Mouse (Mus musculus): ENCODE measurements around the gene Gm2001. TPM values are rescaled to one million over a fixed set of nuclear protein-coding genes. Genes with fewer than 3 reads are reported as not detected.
"Not testable (repeated sequence)": the region's sequence is repeated elsewhere in the genome, so short reads cannot be mapped to it uniquely, and the experiment has no call there.

The Gm2001 gene
- polyA plus RNA-seq, 1 experiment from 2014 or later = not detected

GRCm38 (mm10) chr12:87797971-87798370 is 44.2 kb downstream of the Gm2001 start:
- DNase-seq (ENCODE audit: low spot score); H3K9ac ChIP-seq (ENCODE audit: low read length); H3K4me3 ChIP-seq (ENCODE audit: low read depth, low read length); H3K36me3 ChIP-seq (ENCODE audit: control insufficient read depth, insufficient read depth, low read length); ATAC-seq (ENCODE audit: insufficient number of reproducible peaks, low FRiP score, low TSS enrichment, low read depth); H3K4me2 ChIP-seq (ENCODE audit: low read depth, severe bottlenecking); H3K27me3 ChIP-seq (ENCODE audit: control insufficient read depth, insufficient read depth, low read length); H3K4me1 ChIP-seq (ENCODE audit: control insufficient read depth, insufficient read depth, low read length); H3K27ac ChIP-seq (replicated peaks; ENCODE audit: low read depth, low read length); H3K9me3 ChIP-seq (ENCODE audit: control insufficient read depth, low read length): not testable (repeated sequence)
- 90% methylated on average over 5 of the region's 5 CpGs for WGBS

- H3K9ac ChIP-seq (ENCODE audit: low read length); ATAC-seq (ENCODE audit: insufficient number of reproducible peaks, low FRiP score, low TSS enrichment, low read depth); H3K4me3 ChIP-seq (ENCODE audit: low read depth, low read length); H3K9me3 ChIP-seq (ENCODE audit: control insufficient read depth, low read length); H3K27me3 ChIP-seq (ENCODE audit: control insufficient read depth, insufficient read depth, low read length); DNase-seq (ENCODE audit: low spot score); H3K36me3 ChIP-seq (ENCODE audit: control insufficient read depth, insufficient read depth, low read length); H3K4me1 ChIP-seq (ENCODE audit: control insufficient read depth, insufficient read depth, low read length); H3K27ac ChIP-seq (replicated peaks; ENCODE audit: low read depth, low read length); H3K4me2 ChIP-seq (ENCODE audit: low read depth, severe bottlenecking): not testable (repeated sequence)
- WGBS = no CpG with 5 or more reads among the region's 1 CpGs
Measured at GRCm38 (mm10) chr12:87795212-87795611, 46.9 kb downstream of the Gm2001 start, which contains the start of gene Gm21936. Gene Gm21936, plus strand, starts transcription at chr12:87795512.

Other genes starting within 250 kb of the Gm2001 start
- not detected in 2 replicates for gene Oog1, start 239.7 kb downstream of the Gm2001 start, polyA plus RNA-seq (2014; fragmentation: Nextera tagmentation; extraction: Ambion mirVana)
- gene Gm4027, start 223.5 kb downstream of the Gm2001 start, polyA plus RNA-seq (2014; fragmentation: Nextera tagmentation; extraction: Ambion mirVana) = not detected in 2 replicates
- not detected in 2 replicates for gene Gm16381, start 197.7 kb downstream of the Gm2001 start, polyA plus RNA-seq (2014; fragmentation: Nextera tagmentation; extraction: Ambion mirVana)
- not detected in 2 replicates for gene Gm21319, start 66.6 kb downstream of the Gm2001 start, polyA plus RNA-seq (2014; fragmentation: Nextera tagmentation; extraction: Ambion mirVana)
- not detected in 2 replicates for gene Gm21936, start 46.8 kb downstream of the Gm2001 start, polyA plus RNA-seq (2014; fragmentation: Nextera tagmentation; extraction: Ambion mirVana)
- not detected in 2 replicates for gene BB287469, start 25.8 kb downstream of the Gm2001 start, polyA plus RNA-seq (2014; fragmentation: Nextera tagmentation; extraction: Ambion mirVana)
- gene Gm2016, start 31.7 kb upstream of the Gm2001 start, polyA plus RNA-seq (2014; fragmentation: Nextera tagmentation; extraction: Ambion mirVana) = not detected in 2 replicates
- not detected in 2 replicates for gene Gm2022, start 53.0 kb upstream of the Gm2001 start, polyA plus RNA-seq (2014; fragmentation: Nextera tagmentation; extraction: Ambion mirVana)
- gene Gm2035, start 77.5 kb upstream of the Gm2001 start, polyA plus RNA-seq (2014; fragmentation: Nextera tagmentation; extraction: Ambion mirVana) = not detected in 2 replicates
- not detected in 2 replicates for gene Gm2042, start 111.7 kb upstream of the Gm2001 start, polyA plus RNA-seq (2014; fragmentation: Nextera tagmentation; extraction: Ambion mirVana)
- not detected in 2 replicates for gene Gm2075, start 169.5 kb upstream of the Gm2001 start, polyA plus RNA-seq (2014; fragmentation: Nextera tagmentation; extraction: Ambion mirVana)
- gene Gm6803, start 176.4 kb upstream of the Gm2001 start, polyA plus RNA-seq (2014; fragmentation: Nextera tagmentation; extraction: Ambion mirVana) = not detected in 2 replicates
- not detected in 2 replicates for gene Gm2056, start 184.7 kb upstream of the Gm2001 start, polyA plus RNA-seq (2014; fragmentation: Nextera tagmentation; extraction: Ambion mirVana)
- gene Gm16368, start 241.4 kb upstream of the Gm2001 start, polyA plus RNA-seq (2014; fragmentation: Nextera tagmentation; extraction: Ambion mirVana) = not detected in 2 replicates